Mouse (Mus musculus) limb, embryonic 15.5 days (tissue): ENCODE measurements around the gene Smchd1. TPM values are rescaled to one million over a fixed set of nuclear protein-coding genes. Genes with fewer than 3 reads are reported as not detected.
A peak's percentile ranks its signal among the peaks of the same experiment; 100 is the strongest.

ENCODE experiments used
- ATAC-seq: fragments of 200-750 bp; cut with Nextera tagmentation; 2 replicates; pipeline ENCODE4 v1.8.0; 2017; ENCODE audit warnings: low read depth, moderate TSS enrichment; ENCODE audit not compliant: insufficient number of reproducible peaks, low FRiP score, low TSS enrichment
- H3K27ac ChIP-seq: fragments of 300-500 bp; sonication (generic); 2 replicates; pipeline ENCODE4 v1.5.1; 2015; ENCODE audit warnings: moderate library complexity, mild to moderate bottlenecking, inconsistent platforms
- H3K27me3 ChIP-seq: fragments of 300-500 bp; sonication (generic); 2 replicates; pipeline ENCODE4 v1.6.1; 2015; ENCODE audit warnings: inconsistent platforms
- H3K36me3 ChIP-seq: fragments of 300-500 bp; sonication (generic); 2 replicates; pipeline ENCODE4 v1.6.1; 2015; ENCODE audit warnings: inconsistent platforms
- H3K4me1 ChIP-seq: fragments of 300-500 bp; sonication (generic); 2 replicates; pipeline ENCODE4 v1.6.1; 2015; ENCODE audit warnings: inconsistent platforms
- H3K4me2 ChIP-seq: fragments of 300-500 bp; sonication (generic); 2 replicates; pipeline ENCODE4 v1.6.1; 2015; ENCODE audit warnings: mild to moderate bottlenecking, inconsistent platforms
- H3K4me3 ChIP-seq: fragments of 300-500 bp; sonication (generic); 2 replicates; pipeline ENCODE4 v1.5.1; 2015; ENCODE audit warnings: mild to moderate bottlenecking, inconsistent platforms
- H3K9ac ChIP-seq: fragments of 300-500 bp; sonication (generic); 2 replicates; pipeline ENCODE4 v1.6.1; 2015; ENCODE audit warnings: inconsistent platforms
- H3K9me3 ChIP-seq: fragments of 300-500 bp; sonication (generic); 2 replicates; pipeline ENCODE4 v1.6.1; 2016; ENCODE audit warnings: inconsistent platforms
- WGBS: fragments of 180-500 bp; shearing (Covaris S2); methylation state at CpG from one replicate; pipeline ENCODE4 v1.1.7; 2015; 5-methylcytosine and 5-hydroxymethylcytosine counted together
- polyA plus RNA-seq: library from polyadenylated mRNA; unstranded; fragments of >200 nt; fragmentation: Nextera tagmentation; extraction: Ambion mirVana; gene quantifications from 2 replicates; pipeline ENCODE4 v1.2.1, GENCODE M21; 2015

Smchd1 gene
- polyA plus RNA-seq, 1 experiment from 2014 or later: 53.3 TPM

DNA sequence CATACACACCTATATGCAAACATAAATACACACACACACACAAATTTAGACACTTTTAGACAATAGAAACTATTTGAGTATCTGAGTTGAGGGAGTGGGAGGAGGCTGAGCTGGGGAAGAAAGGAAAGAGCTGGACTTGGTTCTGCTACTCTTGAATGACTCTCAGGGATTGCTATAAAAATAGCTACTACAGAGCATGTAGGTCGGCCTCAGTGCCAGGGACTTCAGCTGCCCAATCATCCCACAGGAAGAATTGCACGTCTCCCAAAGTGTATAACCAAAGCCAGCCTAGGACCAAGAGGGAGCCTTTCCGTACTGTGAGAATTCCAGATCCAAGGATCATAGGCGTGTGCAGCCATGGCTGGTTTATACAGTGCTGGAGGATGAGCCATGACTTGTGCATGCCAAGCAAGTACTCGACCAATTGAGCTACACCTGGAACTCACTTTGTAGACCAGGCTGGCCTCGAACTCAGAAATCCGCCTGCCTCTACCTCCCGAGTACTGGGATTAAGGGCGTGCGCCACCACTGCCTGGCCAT lies 167.8 kb downstream of the Smchd1 start:
- Histone ChIP-seq H3K4me2 (no peak overlapping the region), H3K27me3 (peaks cover 14% of the 10 kb centered on the region), H3K36me3 (no peaks in the 10 kb centered on the region), H3K9ac (no peak overlapping the region), H3K9me3 (no peaks in the 10 kb centered on the region), H3K4me3 (no peak overlapping the region), H3K4me1 (peaks cover 30% of the 10 kb centered on the region), H3K27ac (no peak overlapping the region)
- WGBS: 81% methylated on average over 10 of the region's 10 CpGs
- no peak for ATAC-seq

DNA sequence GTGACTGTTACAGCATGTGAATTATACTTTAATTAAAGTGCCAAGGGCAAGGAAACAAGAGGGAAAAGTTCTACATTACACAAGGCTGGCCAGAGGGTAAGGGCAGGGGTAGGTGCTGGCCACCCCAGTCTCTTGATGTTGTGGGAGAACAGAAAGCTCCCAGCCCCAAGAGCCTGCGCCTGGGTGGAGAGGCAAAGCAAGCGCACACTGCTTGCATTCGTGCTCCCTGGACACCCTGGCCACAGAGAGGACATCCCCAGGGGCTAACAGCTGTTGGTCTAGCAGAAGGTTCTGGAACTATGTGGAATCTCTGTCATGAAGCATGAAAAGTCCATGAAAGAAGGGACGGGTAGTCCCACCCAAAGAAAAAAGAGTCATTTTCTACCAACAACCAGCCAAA lies 168.4 kb downstream of the Smchd1 start:
- Histone ChIP-seq H3K4me3 (no peak overlapping the region), H3K27me3 (peaks cover 9% of the 10 kb centered on the region), H3K27ac (no peak overlapping the region), H3K4me2 (no peak overlapping the region), H3K9ac (no peak overlapping the region), H3K36me3 (no peaks in the 10 kb centered on the region), H3K9me3 (no peaks in the 10 kb centered on the region), H3K4me1 (peaks cover 30% of the 10 kb centered on the region)
- ATAC-seq: no peak
- 85% methylated on average over 4 of the region's 4 CpGs for WGBS

DNA sequence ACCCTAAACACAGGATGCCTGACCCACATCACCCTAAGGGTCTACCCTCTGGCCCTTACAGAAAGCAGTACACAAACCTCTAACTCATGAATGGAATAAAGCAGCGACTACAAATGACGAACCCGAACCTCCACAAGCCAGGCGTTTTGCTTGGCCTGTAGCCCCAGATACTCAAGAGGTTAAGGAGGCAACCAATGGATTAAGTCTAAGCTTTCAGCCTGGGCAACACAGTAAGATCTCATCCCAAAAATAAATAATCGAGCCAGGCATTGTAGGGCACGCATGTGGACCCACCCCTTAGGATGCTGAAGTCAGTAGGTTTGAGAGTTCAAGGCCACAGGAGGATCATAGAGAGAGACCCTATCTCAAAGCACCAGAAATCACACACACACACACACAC lies 169.1 kb downstream of the Smchd1 start:
- WGBS: 85% methylated on average over 6 of the region's 6 CpGs
- H3K9ac ChIP-seq: no peak overlapping the region
- H3K36me3 ChIP-seq: no peaks in the 10 kb centered on the region
- peaks cover 8% of the 10 kb centered on the region for H3K27me3 ChIP-seq
- H3K4me2 ChIP-seq: no peak overlapping the region
- H3K9me3 ChIP-seq: no peaks in the 10 kb centered on the region
- ATAC-seq: no peak
- no peak overlapping the region for H3K27ac ChIP-seq
- peaks cover 25% of the 10 kb centered on the region for H3K4me1 ChIP-seq
- no peak overlapping the region for H3K4me3 ChIP-seq

DNA sequence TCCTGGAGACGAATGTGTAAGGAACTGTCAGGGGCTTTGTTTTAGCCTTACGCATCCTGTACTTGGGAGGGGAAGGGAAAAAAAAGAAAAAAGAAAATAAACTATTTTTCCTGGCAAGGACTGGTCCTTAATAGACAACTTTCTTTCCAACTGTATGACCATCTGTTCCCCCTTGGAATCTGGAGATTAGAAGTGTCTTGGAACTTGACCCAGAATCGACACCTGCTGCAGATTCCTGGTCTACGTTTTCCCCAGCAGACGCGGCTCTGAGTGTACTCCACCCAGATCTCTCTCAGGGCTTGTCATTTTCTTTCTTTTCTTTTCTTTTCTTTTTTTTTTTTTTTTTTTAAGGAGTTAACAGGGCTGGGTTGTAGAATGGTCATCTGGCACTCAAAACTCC lies 171.7 kb downstream of the Smchd1 start:
- no peak overlapping the region for H3K27ac ChIP-seq
- no peaks in the 10 kb centered on the region for H3K9me3 ChIP-seq
- no peak for ATAC-seq
- no peak overlapping the region for H3K9ac ChIP-seq
- 48% methylated on average over 6 of the region's 6 CpGs for WGBS
- H3K27me3 ChIP-seq: no peaks in the 10 kb centered on the region
- no peak overlapping the region for H3K4me3 ChIP-seq
- H3K4me2 ChIP-seq: no peak overlapping the region
- H3K36me3 ChIP-seq: no peaks in the 10 kb centered on the region
- H3K4me1 ChIP-seq: peaks cover 10% of the 10 kb centered on the region; the same call in 1 of the 2 replicates

DNA sequence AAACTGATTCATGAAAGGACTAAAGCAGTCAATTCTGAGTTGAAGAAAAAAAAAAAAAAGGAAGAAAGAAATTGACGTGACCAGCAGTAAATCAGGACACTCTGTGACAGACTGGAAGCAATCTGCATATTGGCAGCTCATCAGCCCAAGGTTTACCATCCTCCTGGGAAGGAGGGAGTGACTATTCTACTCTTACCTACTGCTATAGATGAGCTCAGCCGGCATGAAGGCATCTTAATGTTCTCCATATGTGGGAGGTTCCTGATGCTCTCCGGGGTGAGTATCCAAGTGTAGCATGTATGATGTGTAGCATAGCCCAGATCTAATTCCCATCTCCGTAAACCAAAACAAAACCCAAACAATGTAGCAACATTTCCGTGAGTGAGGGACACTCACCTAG lies 173.7 kb downstream of the Smchd1 start:
- Histone ChIP-seq H3K9me3 (no peaks in the 10 kb centered on the region), H3K4me1 (peaks cover 10% of the 10 kb centered on the region; the same call in 1 of the 2 replicates), H3K9ac (no peak overlapping the region), H3K4me3 (no peak overlapping the region), H3K36me3 (no peaks in the 10 kb centered on the region), H3K4me2 (no peak overlapping the region), H3K27me3 (no peaks in the 10 kb centered on the region), H3K27ac (no peak overlapping the region)
- 50% methylated on average over 5 of the region's 5 CpGs for WGBS
- 0 out of 2 replicates have a peak, but pooled peaks have one; percentile 41 for ATAC-seq

DNA sequence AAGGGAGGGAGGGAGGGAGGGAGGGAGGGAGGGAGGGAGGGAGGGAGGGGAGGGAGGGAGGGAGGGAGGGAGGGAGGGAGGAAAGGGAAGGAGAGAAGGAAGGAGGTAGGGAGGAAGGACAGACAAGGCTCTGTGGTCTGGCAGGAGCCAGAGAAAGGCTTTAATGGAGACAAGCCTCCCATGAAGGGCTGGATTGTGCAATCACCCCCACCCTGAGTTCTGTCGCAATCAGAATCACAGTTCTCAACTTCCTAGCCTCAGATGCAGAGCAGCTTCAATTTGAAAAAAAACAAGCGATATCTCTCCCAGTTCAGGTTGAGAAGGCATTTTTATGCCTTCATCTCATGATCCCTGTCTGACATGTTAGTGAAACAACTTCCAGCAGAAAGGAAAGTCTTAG lies 174.8 kb downstream of the Smchd1 start:
- H3K27ac ChIP-seq: no peak overlapping the region
- no peaks in the 10 kb centered on the region for H3K27me3 ChIP-seq
- no peaks in the 10 kb centered on the region for H3K36me3 ChIP-seq
- 71% methylated on average over 2 of the region's 2 CpGs for WGBS
- H3K4me1 ChIP-seq: peaks cover 10% of the 10 kb centered on the region; the same call in 1 of the 2 replicates
- no peak overlapping the region for H3K4me2 ChIP-seq
- ATAC-seq: no peak
- H3K4me3 ChIP-seq: no peak overlapping the region
- no peaks in the 10 kb centered on the region for H3K9me3 ChIP-seq
- no peak overlapping the region for H3K9ac ChIP-seq

DNA sequence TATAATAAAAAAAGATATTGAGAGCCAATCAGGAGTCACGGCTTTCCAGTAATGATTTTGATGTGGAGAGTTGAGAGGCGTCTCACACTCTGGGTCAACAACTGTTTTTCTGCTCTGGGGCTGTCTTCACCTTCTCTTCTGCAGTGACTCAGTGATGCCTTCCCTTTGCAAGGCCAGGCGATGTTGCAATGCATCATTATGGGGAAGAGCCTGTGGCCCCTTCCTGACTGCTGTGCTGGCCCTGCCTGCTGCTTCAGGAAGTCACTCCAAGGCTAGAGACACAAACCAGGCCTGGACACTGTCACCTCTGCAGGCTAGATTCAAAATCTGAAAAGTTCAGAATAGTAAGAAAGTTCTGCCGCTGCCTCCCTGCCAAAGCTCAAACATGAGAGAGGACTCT lies 175.3 kb downstream of the Smchd1 start:
- no peaks in the 10 kb centered on the region for H3K36me3 ChIP-seq
- no peaks in the 10 kb centered on the region for H3K27me3 ChIP-seq
- no peak overlapping the region for H3K9ac ChIP-seq
- ATAC-seq: no peak
- H3K9me3 ChIP-seq: no peaks in the 10 kb centered on the region
- H3K27ac ChIP-seq: no peak overlapping the region
- peaks cover 10% of the 10 kb centered on the region; the same call in 1 of the 2 replicates for H3K4me1 ChIP-seq
- no peak overlapping the region for H3K4me2 ChIP-seq
- 92% methylated on average over 4 of the region's 4 CpGs for WGBS
- no peak overlapping the region for H3K4me3 ChIP-seq

DNA sequence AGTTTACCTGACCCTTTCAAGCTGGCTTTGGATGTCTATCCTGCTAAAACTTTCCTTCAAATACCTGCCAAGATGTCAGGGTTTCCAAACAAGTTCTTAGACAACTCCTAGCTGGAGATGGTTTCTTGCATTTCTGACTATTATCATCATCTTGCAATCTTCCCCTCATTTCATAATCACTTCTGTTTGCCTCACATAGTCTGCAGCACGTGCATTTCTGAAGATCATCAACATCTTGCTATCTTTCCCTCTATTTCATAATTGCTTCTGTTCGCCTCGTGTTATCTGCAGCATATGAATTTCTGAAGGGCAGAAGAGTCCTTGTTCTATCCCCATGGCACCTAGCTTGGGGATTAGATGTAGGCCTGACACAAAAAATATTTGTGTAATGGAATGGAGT lies 180.6 kb downstream of the Smchd1 start:
- 81% methylated on average over 3 of the region's 3 CpGs for WGBS
- Histone ChIP-seq H3K36me3 (no peaks in the 10 kb centered on the region), H3K9ac (no peak overlapping the region), H3K4me2 (no peak overlapping the region), H3K27ac (no peak overlapping the region), H3K27me3 (no peaks in the 10 kb centered on the region), H3K4me3 (no peak overlapping the region), H3K9me3 (no peaks in the 10 kb centered on the region), H3K4me1 (peaks cover 13% of the 10 kb centered on the region)
- ATAC-seq: no peak

Other genes with a start within 250 kb of the Smchd1 start
- 32.9 and 39.3 TPM in 2 replicates for gene Emilin2, start 163.4 kb downstream of the Smchd1 start, polyA plus RNA-seq
- gene Gm4707, start 15.4 kb downstream of the Smchd1 start, polyA plus RNA-seq: 2.3 and 2.7 TPM in 2 replicates
- gene Ndc80, start 51.5 kb upstream of the Smchd1 start, polyA plus RNA-seq: 36.7 and 38.8 TPM in 2 replicates
- 0.88 and 1.1 TPM in 2 replicates for gene Spdya, start 76.7 kb upstream of the Smchd1 start, polyA plus RNA-seq
- 68.8 and 70.1 TPM in 2 replicates for gene Wdr43, start 140.6 kb upstream of the Smchd1 start, polyA plus RNA-seq
- gene Togaram2, start 197.9 kb upstream of the Smchd1 start, polyA plus RNA-seq: 0.29 and 0.50 TPM in 2 replicates